Mouse (Mus musculus) CH12.LX (cell line): ENCODE results near the gene L3mbtl1. TPM values are rescaled to one million over a fixed set of nuclear protein-coding genes. Genes with fewer than 3 reads are reported as not detected.

Experiments used
- DNase-seq: peaks from one replicate; pipeline ENCODE4 v3.0.0-alpha.2; 2013; ENCODE audit errors: extremely low read depth
- H3K27ac ChIP-seq: 2 replicates; pipeline ENCODE4 v1.5.1; 2012; ENCODE audit warnings: low read depth, mild to moderate bottlenecking, control low read depth, moderate library complexity; ENCODE audit not compliant: insufficient read depth
- H3K27me3 ChIP-seq: replicated peaks from 2 replicates; pipeline ENCODE3; 2012; ENCODE audit warnings: inconsistent platforms
- H3K36me3 ChIP-seq, 2 experiments: replicated peaks in 1 of 2; 2 replicates each; pipeline versions ENCODE3 to v1.6.1; 2012; ENCODE audit warnings: inconsistent platforms in 1 of 2, low read length in 1 of 2, mild to moderate bottlenecking in 1 of 2, mixed read lengths in 1 of 2, moderate library complexity in 1 of 2; ENCODE audit not compliant: control insufficient read depth in 1 of 2, insufficient read depth in 1 of 2
- H3K4me1 ChIP-seq, 2 experiments: 2 replicates each; pipeline ENCODE4 v1.6.1; 2012; ENCODE audit warnings: inconsistent platforms in 1 of 2, moderate library complexity in 1 of 2; ENCODE audit not compliant: insufficient read depth in 2 of 2, control insufficient read depth in 1 of 2
- H3K4me2 ChIP-seq: 2 replicates; pipeline ENCODE4 v1.6.1; 2012; ENCODE audit warnings: low read depth, mild to moderate bottlenecking, control low read depth; ENCODE audit not compliant: poor library complexity, insufficient read depth, severe bottlenecking
- H3K4me3 ChIP-seq, 3 experiments: fragments of 150-350 bp in 1 of 3; sonication (generic) in 1 of 3; replicated peaks in 1 of 3; 2 replicates each; pipeline versions ENCODE3 to v1.5.1; 2011 to 2012; ENCODE audit warnings: low read depth in 2 of 3, low read length in 2 of 3, mild to moderate bottlenecking in 2 of 3, moderate library complexity in 2 of 3, control low read depth in 1 of 3, improper control_type of control experiment in 1 of 3, inconsistent platforms in 1 of 3, mixed read lengths in 1 of 3; ENCODE audit not compliant: poor library complexity in 1 of 3
- H3K79me2 ChIP-seq: replicated peaks from 2 replicates; pipeline ENCODE4 v1.6.1; 2012; ENCODE audit warnings: mild to moderate bottlenecking, moderate library complexity; ENCODE audit not compliant: control insufficient read depth, poor library complexity, insufficient read depth, severe bottlenecking; ENCODE audit errors: extremely low read depth
- H3K9ac ChIP-seq: 2 replicates; pipeline ENCODE4 v1.6.1; 2012; ENCODE audit warnings: low read depth, mild to moderate bottlenecking, control low read depth, moderate library complexity; ENCODE audit not compliant: insufficient read depth
- H3K9me3 ChIP-seq: replicated peaks from 2 replicates; pipeline ENCODE3; 2012; ENCODE audit warnings: low read length, inconsistent platforms, mixed read lengths
- BHLHE40 ChIP-seq: IDR thresholded peaks from 2 replicates; pipeline ENCODE4 v1.6.1; 2011; ENCODE audit warnings: mild to moderate bottlenecking, low read depth, low read length, improper control_type of control experiment
- CHD1 ChIP-seq: IDR thresholded peaks from 2 replicates; pipeline ENCODE4 v1.6.1; 2012; ENCODE audit warnings: low read depth, low read length, improper control_type of control experiment, inconsistent platforms
- CHD2 ChIP-seq: IDR thresholded peaks from 2 replicates; pipeline ENCODE4 v1.6.1; 2011; ENCODE audit warnings: low read length, improper control_type of control experiment
- CTCF ChIP-seq, 2 experiments: IDR thresholded peaks in 1 of 2; conservative IDR thresholded peaks in 1 of 2; 2 replicates each; pipeline ENCODE4 v1.5.1; 2011 to 2012; ENCODE audit warnings: low read depth in 2 of 2, low read length in 2 of 2, improper control_type of control experiment in 1 of 2, inconsistent platforms in 1 of 2, mild to moderate bottlenecking in 1 of 2, moderate library complexity in 1 of 2
- E2F4 ChIP-seq: IDR thresholded peaks from 2 replicates; pipeline ENCODE4 v1.6.1; 2011; ENCODE audit warnings: low read depth, low read length, improper control_type of control experiment; ENCODE audit not compliant: insufficient replicate concordance
- ELF1 ChIP-seq: IDR thresholded peaks from 2 replicates; pipeline ENCODE4 v1.6.1; 2014; ENCODE audit warnings: low read depth, mild to moderate bottlenecking, inconsistent platforms, low read length, improper control_type of control experiment
- EP300 ChIP-seq: IDR thresholded peaks from 2 replicates; pipeline ENCODE4 v1.6.1; 2011; ENCODE audit warnings: low read length, improper control_type of control experiment
- ETS1 ChIP-seq: conservative IDR thresholded peaks from 2 replicates; pipeline ENCODE4 v1.6.1; 2012; ENCODE audit warnings: low read depth, mild to moderate bottlenecking, inconsistent platforms, low read length, improper control_type of control experiment, moderate library complexity
- GABPA ChIP-seq: IDR thresholded peaks from 2 replicates; pipeline ENCODE4 v1.6.1; 2012; ENCODE audit warnings: low read depth, low read length, improper control_type of control experiment, inconsistent platforms; ENCODE audit not compliant: insufficient replicate concordance
- HCFC1 ChIP-seq: IDR thresholded peaks from 2 replicates; pipeline ENCODE4 v1.6.1; 2012; ENCODE audit warnings: low read depth, mild to moderate bottlenecking, inconsistent platforms, low read length, improper control_type of control experiment
- IRF4 ChIP-seq: IDR thresholded peaks from 2 replicates; pipeline ENCODE4 v1.6.1; 2014; ENCODE audit warnings: low read depth, mild to moderate bottlenecking, inconsistent platforms, low read length, improper control_type of control experiment
- JUN ChIP-seq: IDR thresholded peaks from 2 replicates; pipeline ENCODE4 v1.6.1; 2011; ENCODE audit warnings: low read depth, mild to moderate bottlenecking, low read length, improper control_type of control experiment, moderate library complexity; ENCODE audit not compliant: insufficient read depth
- JUND ChIP-seq: conservative IDR thresholded peaks from 2 replicates; pipeline ENCODE4 v1.6.1; 2011; ENCODE audit warnings: low read depth, low read length, improper control_type of control experiment
- KAT2A ChIP-seq: IDR thresholded peaks from 2 replicates; pipeline ENCODE4 v1.6.1; 2012; ENCODE audit warnings: low read length, improper control_type of control experiment, inconsistent platforms; ENCODE audit not compliant: insufficient replicate concordance
- MAFK ChIP-seq: IDR thresholded peaks from 2 replicates; pipeline ENCODE4 v1.6.1; 2011; ENCODE audit warnings: low read length, improper control_type of control experiment; ENCODE audit not compliant: insufficient replicate concordance
- MAX ChIP-seq: IDR thresholded peaks from 2 replicates; pipeline ENCODE4 v1.6.1; 2011; ENCODE audit warnings: low read length, improper control_type of control experiment
- MAZ ChIP-seq: IDR thresholded peaks from 2 replicates; pipeline ENCODE4 v1.6.1; 2012; ENCODE audit warnings: low read depth, mild to moderate bottlenecking, inconsistent platforms, low read length, improper control_type of control experiment, moderate library complexity
- MEF2A ChIP-seq: IDR thresholded peaks from 2 replicates; pipeline ENCODE4 v1.6.1; 2014; ENCODE audit warnings: low read depth, mild to moderate bottlenecking, inconsistent platforms, low read length, improper control_type of control experiment, borderline replicate concordance
- MXI1 ChIP-seq: IDR thresholded peaks from 2 replicates; pipeline ENCODE4 v1.6.1; 2011; ENCODE audit warnings: mild to moderate bottlenecking, low read depth, low read length, improper control_type of control experiment
- MYC ChIP-seq: IDR thresholded peaks from 2 replicates; pipeline ENCODE4 v1.6.1; 2011; ENCODE audit warnings: low read depth, mild to moderate bottlenecking, improper control_type of control experiment, low read length
- NELFE ChIP-seq: IDR thresholded peaks from 2 replicates; pipeline ENCODE4 v1.6.1; 2011; ENCODE audit warnings: low read depth, low read length, improper control_type of control experiment
- NRF1 ChIP-seq: IDR thresholded peaks from 2 replicates; pipeline ENCODE4 v1.6.1; 2014; ENCODE audit warnings: low read depth, mild to moderate bottlenecking, inconsistent platforms, low read length, improper control_type of control experiment, moderate library complexity
- PAX5 ChIP-seq: IDR thresholded peaks from 2 replicates; pipeline ENCODE4 v1.6.1; 2012; ENCODE audit warnings: low read length, inconsistent platforms, mixed read lengths
- POLR2A ChIP-seq: IDR thresholded peaks from 2 replicates; pipeline ENCODE4 v1.6.1; 2011; ENCODE audit warnings: low read depth, mild to moderate bottlenecking, improper control_type of control experiment, low read length
- POLR2AphosphoS2 ChIP-seq: IDR thresholded peaks from 2 replicates; pipeline ENCODE4 v1.6.1; 2011; ENCODE audit warnings: low read depth, low read length, improper control_type of control experiment
- RAD21 ChIP-seq: IDR thresholded peaks from 2 replicates; pipeline ENCODE4 v1.6.1; 2011; ENCODE audit warnings: low read depth, mild to moderate bottlenecking, low read length, improper control_type of control experiment, moderate library complexity
- RCOR1 ChIP-seq: conservative IDR thresholded peaks from 2 replicates; pipeline ENCODE4 v1.6.1; 2012; ENCODE audit warnings: low read depth, mild to moderate bottlenecking, inconsistent platforms, low read length, improper control_type of control experiment
- SIN3A ChIP-seq: IDR thresholded peaks from 2 replicates; pipeline ENCODE4 v1.6.1; 2012; ENCODE audit warnings: low read length, improper control_type of control experiment, inconsistent platforms
- SMC3 ChIP-seq: IDR thresholded peaks from 2 replicates; pipeline ENCODE4 v1.6.1; 2011; ENCODE audit warnings: low read depth, low read length, improper control_type of control experiment
- TBP ChIP-seq: conservative IDR thresholded peaks from 2 replicates; pipeline ENCODE4 v1.6.1; 2011; ENCODE audit warnings: low read depth, low read length, improper control_type of control experiment
- TCF12 ChIP-seq: IDR thresholded peaks from 2 replicates; pipeline ENCODE4 v1.6.1; 2014; ENCODE audit warnings: low read depth, mild to moderate bottlenecking, inconsistent platforms, low read length, improper control_type of control experiment
- UBTF ChIP-seq: IDR thresholded peaks from 2 replicates; pipeline ENCODE4 v1.6.1; 2012; ENCODE audit warnings: low read depth, mild to moderate bottlenecking, inconsistent platforms, low read length, improper control_type of control experiment, moderate library complexity
- USF1 ChIP-seq: IDR thresholded peaks from 2 replicates; pipeline ENCODE4 v1.6.1; 2014; ENCODE audit warnings: low read depth, mild to moderate bottlenecking, inconsistent platforms, low read length, improper control_type of control experiment
- USF2 ChIP-seq: conservative IDR thresholded peaks from 2 replicates; pipeline ENCODE4 v1.6.1; 2011; ENCODE audit warnings: low read depth, low read length, improper control_type of control experiment
- ZC3H11A ChIP-seq: IDR thresholded peaks from 2 replicates; pipeline ENCODE4 v1.6.1; 2012; ENCODE audit warnings: low read depth, mild to moderate bottlenecking, inconsistent platforms, low read length, improper control_type of control experiment
- ZKSCAN1 ChIP-seq: IDR thresholded peaks from 2 replicates; pipeline ENCODE4 v1.6.1; 2012; ENCODE audit warnings: low read depth, inconsistent platforms, low read length, improper control_type of control experiment, borderline replicate concordance
- ZMIZ1 ChIP-seq: IDR thresholded peaks from 2 replicates; pipeline ENCODE4 v1.6.1; 2012; ENCODE audit warnings: low read depth, mild to moderate bottlenecking, inconsistent platforms, low read length, improper control_type of control experiment
- ZNF384 ChIP-seq: IDR thresholded peaks from 2 replicates; pipeline ENCODE4 v1.6.1; 2012; ENCODE audit warnings: low read depth, low read length, improper control_type of control experiment, inconsistent platforms
- dilution Hi-C: fragments of 300-500 bp; cut with MboI; formaldehyde crosslinking; loops from 2 replicates; pipeline ENCODE4 v1.14.3; 2020; ENCODE audit warnings: low sequenced_read_pairs; ENCODE audit not compliant: extremely low pct_unique_long_range_greater_than_20kb, extremely low pct_ligation_motif_present
- in situ Hi-C: fragments of 300-500 bp; cut with MboI; formaldehyde crosslinking; loops from 3 replicates; pipeline ENCODE4 v1.14.3; 2019; ENCODE audit warnings: low sequenced_read_pairs, low pct_ligation_motif_present, low pct_unique_long_range_greater_than_20kb, mixed read lengths
- polyA plus RNA-seq: library from polyadenylated mRNA; unstranded; fragments of >175 nt; gene quantifications from 2 replicates; pipeline ENCODE4 v1.2.1, GENCODE M21; 2012; ENCODE audit warnings: low read depth; ENCODE audit not compliant: insufficient read length
- total RNA-seq, 2 experiments: library from RNA; depleted of rRNA; stranded (reverse); fragments of 300-350 nt in 1 of 2; fragments of >200 nt in 1 of 2; gene quantifications; 2 replicates each; pipeline ENCODE4 v1.2.3; 2012 to 2014

The L3mbtl1 gene
- total and polyA plus RNA-seq, 3 experiments: 0.09 TPM; not detected in 2

DNA sequence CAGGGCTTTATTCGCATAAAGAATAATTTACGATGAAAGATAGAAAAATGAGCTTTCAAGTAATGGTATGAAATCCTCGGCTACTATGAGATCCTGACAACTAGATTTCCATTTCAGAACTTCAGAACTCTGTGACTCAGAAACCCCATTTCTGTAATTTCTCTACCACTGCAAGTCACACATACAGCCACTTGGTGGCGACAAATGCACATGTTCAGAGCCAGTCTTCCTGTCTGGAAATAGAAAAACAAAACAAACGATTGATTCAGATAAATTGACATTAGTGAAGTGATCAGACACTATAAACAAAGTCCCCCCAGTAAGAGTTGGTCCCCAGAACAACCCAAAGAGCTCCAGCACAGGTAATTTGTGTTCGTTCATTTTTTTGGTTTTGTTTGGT, 21.1 kb upstream of the L3mbtl1 start:
- dilution Hi-C loops: no loop called here
- Histone ChIP-seq H3K27me3 (peaks cover 52% of the 10 kb centered on the region), H3K36me3 (no peaks in the 10 kb centered on the region), H3K4me2 (peak overlapping the region; percentile 52), H3K9me3 (peaks cover 3% of the 10 kb centered on the region), H3K27ac (no peak overlapping the region), H3K4me3 (no peak overlapping the region), H3K9ac (no peak overlapping the region), H3K4me1 (peaks cover 0 to 3% of the 10 kb centered on the region in 2 experiments; a peak in 1 of 4 replicates), H3K79me2 (no peaks in the 10 kb centered on the region)
- DNase-seq: peak; percentile 67
- in situ Hi-C loops: loop anchor here (10.0 kb wide), 1 partner anchor 413 kb away; no protein-coding TSS in a partner anchor
- TF ChIP-seq POLR2A (no peak), RCOR1 (no peak), E2F4 (0 out of 2 replicates have a peak, but pooled peaks have one; percentile 59), SIN3A (no peak), ELF1 (peak; percentile 47; the same call in 1 of the 2 replicates), IRF4 (no peak), ZNF384 (0 out of 2 replicates have a peak, but pooled peaks have one; percentile 22), USF2 (no peak), NELFE (no peak; the same call in 1 of the 2 replicates), EP300 (no peak), CHD1 (no peak), HCFC1 (no peak), POLR2AphosphoS2 (no peak), NRF1 (no peak), CHD2 (no peak), JUN (no peak), ZKSCAN1 (no peak), BHLHE40 (no peak), ZMIZ1 (no peak), TBP (no peak), MEF2A (no peak), UBTF (no peak), ZC3H11A (peak; percentile 63), TCF12 (no peak), MAFK (no peak), MAX (peak; percentile 67), JUND (peak; percentile 53; the same call in 1 of the 2 replicates), PAX5 (no peak), MAZ (no peak), MXI1 (no peak), ETS1 (no peak), MYC (peak; percentile 72; the same call in 1 of the 2 replicates), RAD21 (peak; percentile 99), SMC3 (peak; percentile 85), GABPA (no peak), KAT2A (no peak), CTCF (conservative IDR thresholded peaks at IDR 0.05 in 1 of 2, IDR thresholded peaks at IDR 0.05 in 1 of 2; ENCODE audit: low read depth in 2 of 2, low read length in 2 of 2) (peak; percentile 61 to 97), USF1 (no peak)
